Mouse (Mus musculus): ENCODE results near the gene Mark3. TPM values are rescaled to one million over a fixed set of nuclear protein-coding genes. Genes with fewer than 3 reads are reported as not detected.
"Not testable (repeated sequence)": the region's sequence is repeated elsewhere in the genome, so short reads cannot be mapped to it uniquely, and the experiment has no call there.

The Mark3 gene
- polyA plus RNA-seq, 1 experiment from 2014 or later = 49.4 TPM

- H3K27ac ChIP-seq (ENCODE audit: low read depth) = no peak overlapping the region
- DNase-seq (ENCODE audit: low spot score) (no peak), ATAC-seq (replicated peaks; ENCODE audit: low FRiP score, low TSS enrichment, low read depth) (no peak)
- H3K36me3 ChIP-seq (ENCODE audit: control insufficient read depth, insufficient read depth, low read length) = no peaks in the 10 kb centered on the region
- 61% methylated on average over 4 of the region's 4 CpGs for WGBS
- H3K4me3 ChIP-seq (ENCODE audit: low read depth, low read length) = no peak overlapping the region
- H3K4me1 ChIP-seq (replicated peaks; ENCODE audit: control insufficient read depth, insufficient read depth, low read length) = no peaks in the 10 kb centered on the region
- H3K9me3 ChIP-seq (ENCODE audit: control insufficient read depth, low read length) = no peaks in the 10 kb centered on the region
- no peak overlapping the region for H3K4me2 ChIP-seq (ENCODE audit: low read length)
- no peak overlapping the region for H3K9ac ChIP-seq (ENCODE audit: low read length)
- H3K27me3 ChIP-seq (replicated peaks; ENCODE audit: control insufficient read depth, insufficient read depth, low read length) = no peaks in the 10 kb centered on the region
Measured at GRCm38 (mm10) chr12:111555357-111555756, 19.0 kb upstream of the Mark3 start.

GRCm38 (mm10) chr12:111555893-111556292 lies 18.4 kb upstream of the Mark3 start:
- not testable (repeated sequence) for H3K4me1 ChIP-seq (replicated peaks; ENCODE audit: control insufficient read depth, insufficient read depth, low read length); H3K4me2 ChIP-seq (ENCODE audit: low read length); H3K9ac ChIP-seq (ENCODE audit: low read length); H3K27ac ChIP-seq (ENCODE audit: low read depth); H3K9me3 ChIP-seq (ENCODE audit: control insufficient read depth, low read length); H3K36me3 ChIP-seq (ENCODE audit: control insufficient read depth, insufficient read depth, low read length); ATAC-seq (replicated peaks; ENCODE audit: low FRiP score, low TSS enrichment, low read depth); H3K27me3 ChIP-seq (replicated peaks; ENCODE audit: control insufficient read depth, insufficient read depth, low read length); DNase-seq (ENCODE audit: low spot score); H3K4me3 ChIP-seq (ENCODE audit: low read depth, low read length)
- 82% methylated on average over 5 of the region's 5 CpGs for WGBS

DNA sequence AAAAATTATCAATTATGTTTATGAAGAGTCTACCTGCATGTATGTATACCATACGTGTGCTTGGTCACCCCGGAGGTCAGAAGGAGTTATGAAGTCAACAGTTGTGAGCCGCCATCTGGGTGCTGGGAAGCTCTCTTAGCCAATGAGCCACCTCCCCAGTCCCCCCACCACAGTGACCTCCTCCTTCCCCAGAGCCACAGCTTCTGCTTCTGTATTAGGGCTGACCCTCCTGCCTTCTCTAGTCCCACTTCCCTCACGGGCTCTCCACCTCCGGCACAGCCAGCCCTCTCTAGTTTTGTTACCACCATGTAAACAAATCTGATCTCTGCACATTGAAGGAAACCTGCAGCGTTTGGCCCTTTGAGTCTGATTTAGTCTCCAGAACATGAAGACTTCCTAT lies 16.8 kb upstream of the Mark3 start:
- H3K27me3 ChIP-seq (replicated peaks; ENCODE audit: control insufficient read depth, insufficient read depth, low read length) = no peaks in the 10 kb centered on the region
- WGBS = 46% methylated on average over 6 of the region's 6 CpGs

DNA sequence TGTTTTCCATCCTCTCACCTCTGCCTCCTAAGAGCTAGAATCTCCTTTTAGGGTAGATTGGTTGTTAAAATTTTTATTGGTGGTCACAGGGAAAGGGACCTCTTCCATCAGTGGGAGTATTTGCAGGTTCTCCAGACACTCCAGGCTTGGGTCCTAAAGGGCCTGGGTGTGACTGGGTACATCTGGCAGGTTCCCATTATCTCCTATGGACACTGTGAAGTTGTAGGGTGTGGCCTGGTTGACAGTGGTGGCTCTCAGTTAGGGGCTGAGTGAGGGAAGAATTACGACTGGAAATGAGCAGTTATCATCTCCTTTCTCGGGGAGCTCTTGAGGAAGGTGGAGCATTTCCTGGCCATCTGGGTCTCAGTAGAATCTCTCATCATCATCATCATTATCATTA lies 15.7 kb upstream of the Mark3 start:
- no peak overlapping the region for H3K9ac ChIP-seq (ENCODE audit: low read length)
- DNase-seq (ENCODE audit: low spot score) (no peak), ATAC-seq (replicated peaks; ENCODE audit: low FRiP score, low TSS enrichment, low read depth) (no peak)
- H3K36me3 ChIP-seq (ENCODE audit: control insufficient read depth, insufficient read depth, low read length) = no peaks in the 10 kb centered on the region
- H3K4me2 ChIP-seq (ENCODE audit: low read length) = no peak overlapping the region
- H3K4me3 ChIP-seq (ENCODE audit: low read depth, low read length) = no peak overlapping the region
- no peaks in the 10 kb centered on the region for H3K27me3 ChIP-seq (replicated peaks; ENCODE audit: control insufficient read depth, insufficient read depth, low read length)
- H3K4me1 ChIP-seq (replicated peaks; ENCODE audit: control insufficient read depth, insufficient read depth, low read length) = no peaks in the 10 kb centered on the region
- WGBS = 48% methylated on average over 2 of the region's 2 CpGs
- no peaks in the 10 kb centered on the region for H3K9me3 ChIP-seq (ENCODE audit: control insufficient read depth, low read length)
- H3K27ac ChIP-seq (ENCODE audit: low read depth) = no peak overlapping the region

More for the DNA sequence above, 16.8 kb upstream of the Mark3 start:
- ATAC-seq (replicated peaks; ENCODE audit: low FRiP score, low TSS enrichment, low read depth) (no peak), DNase-seq (ENCODE audit: low spot score) (no peak)
- H3K9ac ChIP-seq (ENCODE audit: low read length) = no peak overlapping the region
- H3K4me3 ChIP-seq (ENCODE audit: low read depth, low read length) = no peak overlapping the region
- H3K4me1 ChIP-seq (replicated peaks; ENCODE audit: control insufficient read depth, insufficient read depth, low read length) = no peaks in the 10 kb centered on the region
- H3K9me3 ChIP-seq (ENCODE audit: control insufficient read depth, low read length) = no peaks in the 10 kb centered on the region
- H3K27ac ChIP-seq (ENCODE audit: low read depth) = no peak overlapping the region
- H3K36me3 ChIP-seq (ENCODE audit: control insufficient read depth, insufficient read depth, low read length) = no peaks in the 10 kb centered on the region
- H3K4me2 ChIP-seq (ENCODE audit: low read length) = no peak overlapping the region

GRCm38 (mm10) chr12:111559647-111560258 lies 14.6 kb upstream of the Mark3 start:
- peak overlapping the region; percentile 47 for H3K4me2 ChIP-seq (ENCODE audit: low read length)
- H3K36me3 ChIP-seq (ENCODE audit: control insufficient read depth, insufficient read depth, low read length) = no peaks in the 10 kb centered on the region
- 0 out of 2 replicates have a peak overlapping the region, but pooled peaks have one; percentile 48 for H3K27ac ChIP-seq (ENCODE audit: low read depth)
- H3K27me3 ChIP-seq (replicated peaks; ENCODE audit: control insufficient read depth, insufficient read depth, low read length) = no peaks in the 10 kb centered on the region
- ATAC-seq (replicated peaks; ENCODE audit: low FRiP score, low TSS enrichment, low read depth) (peak; percentile 40; the same call in 1 of the 2 replicates), DNase-seq (ENCODE audit: low spot score) (peak; percentile 64)
- 38% methylated on average over 18 of the region's 18 CpGs for WGBS
- H3K4me3 ChIP-seq (ENCODE audit: low read depth, low read length) = peak overlapping the region; percentile 24
- H3K4me1 ChIP-seq (replicated peaks; ENCODE audit: control insufficient read depth, insufficient read depth, low read length) = no peaks in the 10 kb centered on the region
- H3K9me3 ChIP-seq (ENCODE audit: control insufficient read depth, low read length) = no peaks in the 10 kb centered on the region
- peak overlapping the region; percentile 10; the same call in 1 of the 2 replicates for H3K9ac ChIP-seq (ENCODE audit: low read length)

DNA sequence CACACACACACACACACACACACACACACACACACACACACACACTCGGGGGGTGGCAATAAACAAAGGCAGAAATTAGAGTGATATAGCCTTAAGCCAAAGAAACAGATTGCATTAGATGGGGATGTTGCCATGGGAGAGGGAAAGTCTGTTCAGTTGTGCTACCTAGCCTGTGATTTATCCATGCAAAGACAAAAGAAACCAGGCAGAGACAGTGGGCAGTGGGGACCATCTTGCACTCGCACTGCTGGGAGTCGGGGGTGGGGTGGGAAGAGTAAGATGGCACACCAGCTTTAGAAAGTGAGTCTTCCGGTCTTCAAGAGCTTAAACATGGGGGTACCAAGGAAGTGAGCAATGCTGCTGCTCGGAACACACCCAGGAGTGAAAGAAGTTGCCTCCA lies 14.0 kb upstream of the Mark3 start:
- Histone ChIP-seq H3K27me3 (replicated peaks; ENCODE audit: control insufficient read depth, insufficient read depth, low read length) (no peaks in the 10 kb centered on the region), H3K27ac (ENCODE audit: low read depth) (no peak overlapping the region), H3K4me1 (replicated peaks; ENCODE audit: control insufficient read depth, insufficient read depth, low read length) (no peaks in the 10 kb centered on the region), H3K9ac (ENCODE audit: low read length) (no peak overlapping the region), H3K4me3 (ENCODE audit: low read depth, low read length) (no peak overlapping the region), H3K4me2 (ENCODE audit: low read length) (no peak overlapping the region), H3K9me3 (ENCODE audit: control insufficient read depth, low read length) (no peaks in the 10 kb centered on the region), H3K36me3 (ENCODE audit: control insufficient read depth, insufficient read depth, low read length) (no peaks in the 10 kb centered on the region)
- 59% methylated on average over 5 of the region's 5 CpGs for WGBS
- DNase-seq (ENCODE audit: low spot score) (no peak), ATAC-seq (replicated peaks; ENCODE audit: low FRiP score, low TSS enrichment, low read depth) (no peak)

GRCm38 (mm10) chr12:111562276-111562814 lies 12.0 kb upstream of the Mark3 start:
- H3K27me3 ChIP-seq (replicated peaks; ENCODE audit: control insufficient read depth, insufficient read depth, low read length) = no peaks in the 10 kb centered on the region
- no peaks in the 10 kb centered on the region for H3K9me3 ChIP-seq (ENCODE audit: control insufficient read depth, low read length)
- ATAC-seq (replicated peaks; ENCODE audit: low FRiP score, low TSS enrichment, low read depth) = no peak
- H3K4me1 ChIP-seq (replicated peaks; ENCODE audit: control insufficient read depth, insufficient read depth, low read length) = no peaks in the 10 kb centered on the region
- no peak overlapping the region for H3K4me2 ChIP-seq (ENCODE audit: low read length)
- 40% methylated on average over 4 of the region's 4 CpGs for WGBS
- no peaks in the 10 kb centered on the region for H3K36me3 ChIP-seq (ENCODE audit: control insufficient read depth, insufficient read depth, low read length)
- H3K9ac ChIP-seq (ENCODE audit: low read length) = no peak overlapping the region
- no peak overlapping the region for H3K27ac ChIP-seq (ENCODE audit: low read depth)
- H3K4me3 ChIP-seq (ENCODE audit: low read depth, low read length) = no peak overlapping the region
- DNase-seq (ENCODE audit: low spot score) = no peak

- Histone ChIP-seq H3K4me1 (replicated peaks; ENCODE audit: control insufficient read depth, insufficient read depth, low read length) (no peaks in the 10 kb centered on the region), H3K9ac (ENCODE audit: low read length) (no peak overlapping the region), H3K27ac (ENCODE audit: low read depth) (no peak overlapping the region), H3K4me2 (ENCODE audit: low read length) (no peak overlapping the region), H3K4me3 (ENCODE audit: low read depth, low read length) (no peak overlapping the region), H3K9me3 (ENCODE audit: control insufficient read depth, low read length) (no peaks in the 10 kb centered on the region), H3K36me3 (ENCODE audit: control insufficient read depth, insufficient read depth, low read length) (no peaks in the 10 kb centered on the region), H3K27me3 (replicated peaks; ENCODE audit: control insufficient read depth, insufficient read depth, low read length) (no peaks in the 10 kb centered on the region)
- 40% methylated on average over 5 of the region's 5 CpGs for WGBS
- no peak for ATAC-seq (replicated peaks; ENCODE audit: low FRiP score, low TSS enrichment, low read depth)
- DNase-seq (ENCODE audit: low spot score) = no peak
Measured at GRCm38 (mm10) chr12:111563076-111563629, 11.2 kb upstream of the Mark3 start.

- DNase-seq (ENCODE audit: low spot score) = no peak
- H3K9me3 ChIP-seq (ENCODE audit: control insufficient read depth, low read length) = no peaks in the 10 kb centered on the region
Measured at GRCm38 (mm10) chr12:111565363-111565762, 9.0 kb upstream of the Mark3 start.

More at GRCm38 (mm10) chr12:111565363-111565762, 9.0 kb upstream of the Mark3 start:
- Histone ChIP-seq H3K27ac (ENCODE audit: low read depth) (no peak overlapping the region), H3K27me3 (replicated peaks; ENCODE audit: control insufficient read depth, insufficient read depth, low read length) (no peaks in the 10 kb centered on the region), H3K4me1 (replicated peaks; ENCODE audit: control insufficient read depth, insufficient read depth, low read length) (no peaks in the 10 kb centered on the region), H3K9ac (ENCODE audit: low read length) (no peak overlapping the region), H3K4me3 (ENCODE audit: low read depth, low read length) (no peak overlapping the region), H3K4me2 (ENCODE audit: low read length) (no peak overlapping the region), H3K36me3 (ENCODE audit: control insufficient read depth, insufficient read depth, low read length) (no peaks in the 10 kb centered on the region)
- ATAC-seq (replicated peaks; ENCODE audit: low FRiP score, low TSS enrichment, low read depth) = no peak
- WGBS = 75% methylated on average over 5 of the region's 5 CpGs

All from intestine, embryonic 14.5 days (tissue).